Mouse (Mus musculus) kidney, embryonic 14.5 days (tissue): ENCODE data around the gene Prkacb. TPM values are rescaled to one million over a fixed set of nuclear protein-coding genes. Genes with fewer than 3 reads are reported as not detected.

ENCODE experiments used
- ATAC-seq: fragments of 200-750 bp; cut with Nextera tagmentation; 2 replicates; pipeline ENCODE4 v1.8.0; 2017; ENCODE audit warnings: moderate number of reproducible peaks, mild to moderate bottlenecking, moderate TSS enrichment, moderate library complexity; ENCODE audit not compliant: low FRiP score, low TSS enrichment
- H3K27ac ChIP-seq: fragments of 300-500 bp; sonication (generic); 2 replicates; pipeline ENCODE4 v1.5.1; 2014; ENCODE audit warnings: low read depth, mild to moderate bottlenecking, low read length, moderate library complexity, mixed read lengths
- H3K27me3 ChIP-seq: fragments of 300-500 bp; sonication (generic); 2 replicates; pipeline ENCODE4 v1.6.1; 2014; ENCODE audit warnings: mild to moderate bottlenecking, low read length; ENCODE audit not compliant: control insufficient read depth, insufficient read depth
- H3K36me3 ChIP-seq: fragments of 300-500 bp; sonication (generic); 2 replicates; pipeline ENCODE4 v1.6.1; 2014; ENCODE audit warnings: low read length, mixed read lengths; ENCODE audit not compliant: control insufficient read depth, insufficient read depth
- H3K4me1 ChIP-seq: fragments of 300-500 bp; sonication (generic); 2 replicates; pipeline ENCODE4 v1.6.1; 2014; ENCODE audit warnings: low read length, mixed read lengths; ENCODE audit not compliant: control insufficient read depth, insufficient read depth
- H3K4me2 ChIP-seq: fragments of 300-500 bp; sonication (generic); replicated peaks from 2 replicates; pipeline ENCODE4 v1.6.1; 2014; ENCODE audit warnings: low read depth, mild to moderate bottlenecking, low read length
- H3K4me3 ChIP-seq: fragments of 300-500 bp; sonication (generic); 2 replicates; pipeline ENCODE4 v1.5.1; 2014; ENCODE audit warnings: mild to moderate bottlenecking, low read length
- H3K9ac ChIP-seq: fragments of 300-500 bp; sonication (generic); 2 replicates; pipeline ENCODE4 v1.6.1; 2014; ENCODE audit warnings: low read depth, mild to moderate bottlenecking, low read length, moderate library complexity
- H3K9me3 ChIP-seq: fragments of 300-500 bp; sonication (generic); 2 replicates; pipeline ENCODE4 v1.6.1; 2016; ENCODE audit warnings: low read length; ENCODE audit not compliant: control insufficient read depth
- WGBS: fragments of 180-500 bp; shearing (Covaris S2); extraction: QIAGEN DNeasy Blood & Tissue Kit; methylation state at CpG from one replicate; pipeline ENCODE4 v1.1.7; 2014; 5-methylcytosine and 5-hydroxymethylcytosine counted together
- polyA plus RNA-seq: library from polyadenylated mRNA; unstranded; fragments of >200 nt; fragmentation: Nextera tagmentation; extraction: Ambion mirVana; gene quantifications from 2 replicates; pipeline ENCODE4 v1.2.1, GENCODE M21; 2014

The Prkacb gene
- polyA plus RNA-seq, 1 experiment from 2014 or later = 65.2 TPM

- Histone ChIP-seq H3K4me3 (no peak overlapping the region), H3K4me1 (no peaks in the 10 kb centered on the region), H3K4me2 (no peak overlapping the region), H3K36me3 (peaks cover 9% of the 10 kb centered on the region), H3K27me3 (no peaks in the 10 kb centered on the region), H3K27ac (no peak overlapping the region), H3K9ac (no peak overlapping the region), H3K9me3 (peaks cover 3% of the 10 kb centered on the region; the same call in 1 of the 2 replicates)
- 64% methylated on average over 3 of the region's 3 CpGs for WGBS
- ATAC-seq = no peak
Measured at GRCm38 (mm10) chr3:146723037-146723436, 89.8 kb downstream of the Prkacb start.

- ATAC-seq = no peak
- no peaks in the 10 kb centered on the region for H3K4me1 ChIP-seq
- no peaks in the 10 kb centered on the region for H3K36me3 ChIP-seq
- no peak overlapping the region for H3K4me2 ChIP-seq
- H3K9me3 ChIP-seq = no peaks in the 10 kb centered on the region
- 80% methylated on average over 4 of the region's 4 CpGs for WGBS
- no peaks in the 10 kb centered on the region for H3K27me3 ChIP-seq
- H3K27ac ChIP-seq = no peak overlapping the region
- no peak overlapping the region for H3K4me3 ChIP-seq
- no peak overlapping the region for H3K9ac ChIP-seq
Measured at GRCm38 (mm10) chr3:146719696-146720095, 93.1 kb downstream of the Prkacb start.

- no peaks in the 10 kb centered on the region for H3K27me3 ChIP-seq
- no peaks in the 10 kb centered on the region for H3K36me3 ChIP-seq
- no peak overlapping the region for H3K27ac ChIP-seq
- no peak overlapping the region for H3K9ac ChIP-seq
- H3K9me3 ChIP-seq = no peaks in the 10 kb centered on the region
- no peaks in the 10 kb centered on the region for H3K4me1 ChIP-seq
- no peak overlapping the region for H3K4me2 ChIP-seq
- no peak overlapping the region for H3K4me3 ChIP-seq
- ATAC-seq = no peak
- 79% methylated on average over 5 of the region's 5 CpGs for WGBS
Measured at GRCm38 (mm10) chr3:146718251-146718650, 94.5 kb downstream of the Prkacb start.

- no peaks in the 10 kb centered on the region for H3K27me3 ChIP-seq
- H3K9ac ChIP-seq = no peak overlapping the region
- H3K27ac ChIP-seq = no peak overlapping the region
- H3K36me3 ChIP-seq = no peaks in the 10 kb centered on the region
- no peak overlapping the region for H3K4me2 ChIP-seq
- H3K4me3 ChIP-seq = no peak overlapping the region
- WGBS = 77% methylated on average over 7 of the region's 7 CpGs
- H3K4me1 ChIP-seq = no peaks in the 10 kb centered on the region
- no peak for ATAC-seq
- H3K9me3 ChIP-seq = no peaks in the 10 kb centered on the region
Measured at GRCm38 (mm10) chr3:146712305-146712704, 100.5 kb downstream of the Prkacb start.

- Histone ChIP-seq H3K27ac (no peak overlapping the region), H3K4me1 (no peaks in the 10 kb centered on the region), H3K4me3 (no peak overlapping the region), H3K4me2 (no peak overlapping the region), H3K9me3 (no peaks in the 10 kb centered on the region), H3K36me3 (no peaks in the 10 kb centered on the region), H3K9ac (no peak overlapping the region), H3K27me3 (no peaks in the 10 kb centered on the region)
- no peak for ATAC-seq
- 78% methylated on average over 6 of the region's 6 CpGs for WGBS
Measured at GRCm38 (mm10) chr3:146711559-146711958, 101.2 kb downstream of the Prkacb start.

- no peak overlapping the region for H3K9ac ChIP-seq
- no peaks in the 10 kb centered on the region for H3K36me3 ChIP-seq
- ATAC-seq = no peak
- H3K4me2 ChIP-seq = no peak overlapping the region
- no peaks in the 10 kb centered on the region for H3K27me3 ChIP-seq
- H3K4me1 ChIP-seq = no peaks in the 10 kb centered on the region
- H3K4me3 ChIP-seq = no peak overlapping the region
- WGBS = 75% methylated on average over 7 of the region's 7 CpGs
- no peaks in the 10 kb centered on the region for H3K9me3 ChIP-seq
- no peak overlapping the region for H3K27ac ChIP-seq
Measured at GRCm38 (mm10) chr3:146711084-146711483, 101.7 kb downstream of the Prkacb start.

GRCm38 (mm10) chr3:146709086-146709485 lies 103.7 kb downstream of the Prkacb start:
- H3K27ac ChIP-seq = no peak overlapping the region
- no peaks in the 10 kb centered on the region for H3K27me3 ChIP-seq
- no peak overlapping the region for H3K4me3 ChIP-seq
- H3K4me2 ChIP-seq = no peak overlapping the region
- no peak overlapping the region for H3K9ac ChIP-seq
- H3K4me1 ChIP-seq = no peaks in the 10 kb centered on the region
- H3K9me3 ChIP-seq = no peaks in the 10 kb centered on the region
- no peaks in the 10 kb centered on the region for H3K36me3 ChIP-seq
- no peak for ATAC-seq
- WGBS = 87% methylated on average over 1 of the region's 1 CpGs

- 66% methylated on average over 3 of the region's 3 CpGs for WGBS
Measured at GRCm38 (mm10) chr3:146708381-146708780, 104.4 kb downstream of the Prkacb start.

GRCm38 (mm10) chr3:146704099-146704498 lies 108.7 kb downstream of the Prkacb start:
- Histone ChIP-seq H3K4me1 (no peaks in the 10 kb centered on the region), H3K27ac (no peak overlapping the region), H3K4me3 (no peak overlapping the region), H3K9ac (no peak overlapping the region), H3K4me2 (no peak overlapping the region), H3K27me3 (no peaks in the 10 kb centered on the region), H3K36me3 (no peaks in the 10 kb centered on the region), H3K9me3 (no peaks in the 10 kb centered on the region)
- WGBS = 88% methylated on average over 4 of the region's 4 CpGs
- no peak for ATAC-seq

More at GRCm38 (mm10) chr3:146708381-146708780, 104.4 kb downstream of the Prkacb start:
- H3K27me3 ChIP-seq = no peaks in the 10 kb centered on the region
- H3K9ac ChIP-seq = no peak overlapping the region
- H3K4me3 ChIP-seq = no peak overlapping the region
- ATAC-seq = no peak
- H3K27ac ChIP-seq = no peak overlapping the region
- no peaks in the 10 kb centered on the region for H3K36me3 ChIP-seq
- H3K4me2 ChIP-seq = no peak overlapping the region
- H3K4me1 ChIP-seq = no peaks in the 10 kb centered on the region
- H3K9me3 ChIP-seq = no peaks in the 10 kb centered on the region
